Mouse (Mus musculus): ENCODE results near the gene Golph3.

GRCm38 (mm10) chr15:12330389-12330788, 9.1 kb downstream of the Golph3 start:
- no peak for TF ChIP-seq CTCF (IDR thresholded peaks at IDR 0.05; ENCODE audit: borderline replicate concordance, insufficient read depth, low read length)
- no peak for TF ChIP-seq POLR2A (IDR thresholded peaks at IDR 0.05; ENCODE audit: low read depth, low read length)
